ENCODE assay signal across 11 mouse cellular contexts in the genomic region with DNA sequence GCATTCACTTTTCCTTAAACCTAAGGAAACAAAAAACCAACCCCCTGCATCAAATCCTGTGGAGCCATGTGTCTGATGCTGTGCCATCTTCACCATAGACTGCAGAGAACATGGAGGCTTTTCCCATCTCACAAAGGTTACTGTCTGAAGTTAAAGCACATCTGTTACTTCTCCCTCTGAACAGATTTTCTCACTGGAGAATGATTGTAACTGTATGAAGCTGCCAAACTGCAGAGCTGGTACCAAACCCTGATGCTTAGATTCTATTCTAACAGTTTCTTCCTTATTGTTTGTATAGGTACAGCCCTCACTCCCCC. TPM values are rescaled to one million over a fixed set of nuclear protein-coding genes. Genes with fewer than 3 reads are reported as not detected.
A peak's percentile ranks its signal among the peaks of the same experiment; 100 is the strongest.
DNase-seq lines count a peak whose midpoint lies in the region; ATAC-seq and TF ChIP-seq lines count a peak whose summit lies in the region.
"Had no signal": no experiment of that assay in that cellular context is flagged by ENCODE, and none has a peak within 500 bp of the region (broad histone marks: within the 10 kb centered on the region; RNA-seq: fewer than 3 reads in every experiment).

No protein-coding gene starts in this region.

- peak overlapping the region; percentile 18 for H3K27ac ChIP-seq in heart, embryonic 11.5 days (ENCODE audit: low read depth, low read length)
- peak overlapping the region; percentile 15; the same call in 1 of the 2 replicates for H3K27ac ChIP-seq in intestine, embryonic 16.5 days (ENCODE audit: low read length)
- no peak overlapping the region for H3K27ac ChIP-seq in intestine, postnatal 0 days (ENCODE audit: low read depth, low read length)
- 0 out of 2 replicates have a peak overlapping the region, but pooled peaks have one; percentile 35 for H3K27ac ChIP-seq in embryonic facial prominence, embryonic 10.5 days (replicated peaks)
- peak overlapping the region; percentile 33; the same call in 1 of the 2 replicates for H3K27ac ChIP-seq in forebrain, embryonic 14.5 days (ENCODE audit: low read depth, low read length)
- H3K27ac ChIP-seq: midbrain, embryonic 10.5 days had no signal

- no peak overlapping the region for H3K4me3 ChIP-seq in heart, embryonic 11.5 days (ENCODE audit: low read depth, low read length)
- H3K4me3 ChIP-seq in intestine, embryonic 16.5 days (ENCODE audit: low read length) = no peak overlapping the region
- H3K4me3 ChIP-seq in intestine, postnatal 0 days (ENCODE audit: low read depth, low read length) = no peak overlapping the region
- H3K4me3 ChIP-seq in embryonic facial prominence, embryonic 10.5 days = no peak overlapping the region
- H3K4me3 ChIP-seq in forebrain, embryonic 14.5 days (ENCODE audit: low read depth, low read length) = no peak overlapping the region
- H3K4me3 ChIP-seq: midbrain, embryonic 10.5 days had no signal

- H3K36me3 ChIP-seq in heart, embryonic 11.5 days (ENCODE audit: control insufficient read depth, insufficient read depth, low read length) = no peaks in the 10 kb centered on the region
- H3K36me3 ChIP-seq in intestine, embryonic 16.5 days (ENCODE audit: control insufficient read depth, insufficient read depth, low read length) = no peaks in the 10 kb centered on the region
- H3K36me3 ChIP-seq in intestine, postnatal 0 days (ENCODE audit: control insufficient read depth, insufficient read depth) = no peaks in the 10 kb centered on the region
- H3K36me3 ChIP-seq in embryonic facial prominence, embryonic 10.5 days (replicated peaks) = no peaks in the 10 kb centered on the region
- H3K36me3 ChIP-seq in forebrain, embryonic 14.5 days (ENCODE audit: control insufficient read depth, insufficient read depth, low read length) = no peaks in the 10 kb centered on the region
- H3K36me3 ChIP-seq: midbrain, embryonic 10.5 days had no signal

- DNase-seq in heart, postnatal 10 days = no peak
- no peak for DNase-seq in embryonic facial prominence, embryonic 10.5 days (ENCODE audit: low spot score)
- DNase-seq in forebrain, embryonic 14.5 days (ENCODE audit: low spot score) = no peak
- no peak for DNase-seq in urinary bladder, postnatal 10 days (ENCODE audit: low spot score)
- no peak for DNase-seq in right cerebral cortex, postnatal 10 days (ENCODE audit: low spot score in 2 of 2)
- DNase-seq: cerebellum, adult 11-12 months; thymus, postnatal 36 days had no signal

- H3K4me1 ChIP-seq in heart, embryonic 11.5 days (ENCODE audit: control insufficient read depth, insufficient read depth, low read length) = peaks cover 11% of the 10 kb centered on the region
- H3K4me1 ChIP-seq in intestine, embryonic 16.5 days (ENCODE audit: control insufficient read depth, insufficient read depth, low read length) = peaks cover 2% of the 10 kb centered on the region; the same call in 1 of the 2 replicates
- H3K4me1 ChIP-seq in intestine, postnatal 0 days (replicated peaks; ENCODE audit: control insufficient read depth, insufficient read depth, low read length) = no peaks in the 10 kb centered on the region; the same call in 1 of the 2 replicates
- peaks cover 26% of the 10 kb centered on the region for H3K4me1 ChIP-seq in embryonic facial prominence, embryonic 10.5 days
- no peaks in the 10 kb centered on the region; the same call in 1 of the 2 replicates for H3K4me1 ChIP-seq in forebrain, embryonic 14.5 days (ENCODE audit: control insufficient read depth, insufficient read depth, low read length)

- no peak overlapping the region for H3K9ac ChIP-seq in heart, embryonic 11.5 days (ENCODE audit: low read depth, low read length)
- H3K9ac ChIP-seq in intestine, embryonic 16.5 days (ENCODE audit: low read depth, low read length) = no peak overlapping the region
- no peak overlapping the region for H3K9ac ChIP-seq in intestine, postnatal 0 days (ENCODE audit: low read depth, low read length)
- H3K9ac ChIP-seq in forebrain, embryonic 14.5 days (ENCODE audit: low read length) = no peak overlapping the region

- H3K4me2 ChIP-seq in heart, embryonic 11.5 days = no peak overlapping the region
- H3K4me2 ChIP-seq in intestine, embryonic 16.5 days (ENCODE audit: low read depth, low read length) = no peak overlapping the region
- H3K4me2 ChIP-seq in intestine, postnatal 0 days (replicated peaks; ENCODE audit: low read depth) = no peak overlapping the region
- H3K4me2 ChIP-seq in forebrain, embryonic 14.5 days (ENCODE audit: low read length) = no peak overlapping the region

- H3K9me3 ChIP-seq in heart, embryonic 11.5 days (replicated peaks; ENCODE audit: control insufficient read depth, low read length) = no peaks in the 10 kb centered on the region
- no peaks in the 10 kb centered on the region for H3K9me3 ChIP-seq in intestine, embryonic 16.5 days (ENCODE audit: control insufficient read depth, low read length)
- H3K9me3 ChIP-seq in intestine, postnatal 0 days (ENCODE audit: control insufficient read depth) = no peaks in the 10 kb centered on the region
- no peaks in the 10 kb centered on the region for H3K9me3 ChIP-seq in embryonic facial prominence, embryonic 10.5 days
- no peaks in the 10 kb centered on the region for H3K9me3 ChIP-seq in forebrain, embryonic 14.5 days (replicated peaks; ENCODE audit: control insufficient read depth, low read length)
- H3K9me3 ChIP-seq: midbrain, embryonic 10.5 days had no signal

- TF ChIP-seq CTCF in intestine, postnatal 0 days (IDR thresholded peaks at IDR 0.05; ENCODE audit: low read depth) = no peak

- H3K27me3 ChIP-seq in heart, embryonic 11.5 days (ENCODE audit: control insufficient read depth, insufficient read depth, low read length) = no peaks in the 10 kb centered on the region
- H3K27me3 ChIP-seq in intestine, embryonic 16.5 days (replicated peaks; ENCODE audit: control insufficient read depth, insufficient read depth, low read length) = no peaks in the 10 kb centered on the region
- no peaks in the 10 kb centered on the region for H3K27me3 ChIP-seq in intestine, postnatal 0 days (replicated peaks; ENCODE audit: control insufficient read depth, insufficient read depth, low read length)
- no peaks in the 10 kb centered on the region for H3K27me3 ChIP-seq in embryonic facial prominence, embryonic 10.5 days (replicated peaks; ENCODE audit: low read depth, poor library complexity, severe bottlenecking)
- H3K27me3 ChIP-seq in forebrain, embryonic 14.5 days (replicated peaks; ENCODE audit: control insufficient read depth, insufficient read depth, low read length) = no peaks in the 10 kb centered on the region

- no peak for ATAC-seq in heart, embryonic 11.5 days (replicated peaks; ENCODE audit: insufficient number of reproducible peaks, low FRiP score, low TSS enrichment)
- no peak for ATAC-seq in intestine, embryonic 16.5 days
- no peak for ATAC-seq in intestine, postnatal 0 days
- no peak for ATAC-seq in forebrain, embryonic 14.5 days

- intact Hi-C loops in heart, postnatal 10 days (cut with DNase I) = no loop called here

RNA-seq across cellular contexts. Expression of a gene that starts 57.1 kb away (rescaled TPM):
- polyA plus RNA-seq in heart, embryonic 11.5 days (2014; fragmentation: Nextera tagmentation; extraction: Ambion mirVana) = 23.1 and 26.3 TPM in 2 replicates
- total RNA-seq in heart, postnatal 10 days (2021) = 100 to 1,000 TPM in 1 of 2 experiments, 10 to 100 TPM in 1; 52.8 to 110 TPM
- 28.3 and 29.1 TPM in 2 replicates for polyA plus RNA-seq in intestine, embryonic 16.5 days (2015; fragmentation: Nextera tagmentation; extraction: Ambion mirVana)
- polyA plus RNA-seq in intestine, postnatal 0 days (2015; fragmentation: Nextera tagmentation; extraction: Ambion mirVana) = 26.2 and 27.3 TPM in 2 replicates
- polyA plus RNA-seq in embryonic facial prominence, embryonic 10.5 days (2016; fragmentation: Nextera tagmentation; extraction: Ambion mirVana) = 18.5 and 23.3 TPM in 2 replicates
- 55.3 and 61.5 TPM in 2 replicates for polyA plus RNA-seq in forebrain, embryonic 14.5 days (2014; fragmentation: Nextera tagmentation; extraction: Ambion mirVana)

RNA-seq across cellular contexts. Expression of a gene that starts 57.1 kb away (rescaled TPM):
- 19.4 and 22.8 TPM in 2 replicates for polyA plus RNA-seq in heart, embryonic 11.5 days (2014; fragmentation: Nextera tagmentation; extraction: Ambion mirVana)
- 1 to 10 TPM; 4.4 to 6.2 TPM for total RNA-seq in heart, postnatal 10 days (2021)
- polyA plus RNA-seq in intestine, embryonic 16.5 days (2015; fragmentation: Nextera tagmentation; extraction: Ambion mirVana) = 13.6 and 18.6 TPM in 2 replicates
- 5.0 and 5.3 TPM in 2 replicates for polyA plus RNA-seq in intestine, postnatal 0 days (2015; fragmentation: Nextera tagmentation; extraction: Ambion mirVana)
- polyA plus RNA-seq in embryonic facial prominence, embryonic 10.5 days (2016; fragmentation: Nextera tagmentation; extraction: Ambion mirVana) = 23.5 and 24.1 TPM in 2 replicates
- polyA plus RNA-seq in forebrain, embryonic 14.5 days (2014; fragmentation: Nextera tagmentation; extraction: Ambion mirVana) = 14.8 and 16.8 TPM in 2 replicates
